Mouse (Mus musculus) adrenal gland, postnatal 4 days (tissue): ENCODE results near the gene Tbc1d1. TPM values are rescaled to one million over a fixed set of nuclear protein-coding genes. Genes with fewer than 3 reads are reported as not detected.

ENCODE experiments used
- DNase-seq, 2 experiments: peaks; one replicate each; pipeline ENCODE4 v3.0.0; 2021 to 2022; ENCODE audit warnings: low spot score in 2 of 2, mixed read lengths in 2 of 2
- total RNA-seq, 2 experiments: library from RNA; stranded (reverse); gene quantifications; 2 replicates each; pipeline ENCODE4 v1.2.3; 2021

Tbc1d1 gene
- total RNA-seq, 2 experiments from 2014 or later: 20.2 to 26.7 TPM

- DNase-seq: no peak
Measured at GRCm38 (mm10) chr5:64235250-64235649, 79.1 kb downstream of the Tbc1d1 start.

- no peak for DNase-seq
Measured at GRCm38 (mm10) chr5:64236561-64236960, 80.5 kb downstream of the Tbc1d1 start.

GRCm38 (mm10) chr5:64237263-64237662, 81.2 kb downstream of the Tbc1d1 start:
- DNase-seq: no peak

- DNase-seq: no peak
Measured at GRCm38 (mm10) chr5:64237693-64238092, 81.6 kb downstream of the Tbc1d1 start.

- no peak for DNase-seq
Measured at GRCm38 (mm10) chr5:64238894-64239652, 83.0 kb downstream of the Tbc1d1 start.

- no peak for DNase-seq
Measured at GRCm38 (mm10) chr5:64240941-64241682, 85.0 kb downstream of the Tbc1d1 start.

- DNase-seq: no peak
Measured at GRCm38 (mm10) chr5:64241867-64242266, 85.8 kb downstream of the Tbc1d1 start.

GRCm38 (mm10) chr5:64242795-64243455, 86.8 kb downstream of the Tbc1d1 start:
- no peak for DNase-seq

GRCm38 (mm10) chr5:64243666-64244065, 87.6 kb downstream of the Tbc1d1 start:
- no peak for DNase-seq

- no peak for DNase-seq
Measured at GRCm38 (mm10) chr5:64244283-64244682, 88.2 kb downstream of the Tbc1d1 start.

- DNase-seq: no peak
Measured at GRCm38 (mm10) chr5:64244745-64245144, 88.6 kb downstream of the Tbc1d1 start.

- no peak for DNase-seq
Measured at GRCm38 (mm10) chr5:64251435-64251834, 95.3 kb downstream of the Tbc1d1 start.

GRCm38 (mm10) chr5:64254278-64254677, 98.2 kb downstream of the Tbc1d1 start:
- no peak for DNase-seq

GRCm38 (mm10) chr5:64254988-64255387, 98.9 kb downstream of the Tbc1d1 start:
- no peak for DNase-seq

GRCm38 (mm10) chr5:64263348-64263747, 107.2 kb downstream of the Tbc1d1 start:
- no peak for DNase-seq

GRCm38 (mm10) chr5:64263898-64264478, 107.9 kb downstream of the Tbc1d1 start:
- no peak for DNase-seq

- DNase-seq: no peak
Measured at GRCm38 (mm10) chr5:64265145-64265544, 109.0 kb downstream of the Tbc1d1 start.

- no peak for DNase-seq
Measured at GRCm38 (mm10) chr5:64265906-64266305, 109.8 kb downstream of the Tbc1d1 start.

- no peak for DNase-seq
Measured at GRCm38 (mm10) chr5:64266534-64266933, 110.4 kb downstream of the Tbc1d1 start.

GRCm38 (mm10) chr5:64267279-64267678, 111.2 kb downstream of the Tbc1d1 start:
- no peak for DNase-seq

- DNase-seq: no peak
Measured at GRCm38 (mm10) chr5:64269669-64270068, 113.6 kb downstream of the Tbc1d1 start.

- no peak for DNase-seq
Measured at GRCm38 (mm10) chr5:64273517-64273916, 117.4 kb downstream of the Tbc1d1 start.
